Mouse (Mus musculus) G1E (cell line): ENCODE data around the gene Plod1.

Source experiments
- CTCF ChIP-seq: IDR thresholded peaks from 2 replicates; pipeline ENCODE4 v1.5.1; 2012; ENCODE audit warnings: low read depth, low read length, inconsistent platforms, mixed read lengths
- POLR2AphosphoS5 ChIP-seq: IDR thresholded peaks from 2 replicates; pipeline ENCODE4 v1.6.1; 2012; ENCODE audit warnings: low read depth, low read length, inconsistent platforms; ENCODE audit not compliant: insufficient replicate concordance

DNA sequence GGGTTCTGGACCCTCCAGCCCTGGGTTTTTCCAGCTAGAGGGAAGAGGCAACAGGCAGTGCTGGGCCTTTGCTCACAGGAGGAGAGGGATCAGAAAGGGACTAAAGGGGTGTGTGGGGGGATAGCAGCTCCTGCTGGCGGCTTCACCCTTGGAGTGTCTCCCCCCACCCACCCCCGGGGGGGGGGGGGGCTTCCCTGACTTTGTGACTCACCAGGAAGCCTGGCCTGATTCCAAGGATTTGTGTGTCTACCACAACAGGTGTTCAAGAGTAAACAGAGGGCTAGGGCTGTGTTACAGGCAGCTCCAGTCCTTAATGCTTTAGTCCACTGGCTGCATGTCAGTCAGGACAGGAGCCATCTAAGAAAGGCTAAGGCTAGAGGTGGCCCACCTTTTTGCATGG lies 10.9 kb upstream of the Plod1 start:
- TF ChIP-seq CTCF (no peak), POLR2AphosphoS5 (no peak)
